Mouse (Mus musculus) C2C12 (cell line): Measurements from ENCODE around the gene Fam129b.

ENCODE experiments used
- CEBPB ChIP-seq: IDR thresholded peaks from one replicate; pipeline ENCODE4 v1.6.1; 2011; ENCODE audit warnings: low read depth, mild to moderate bottlenecking, control low read depth, moderate library complexity
- CTCF ChIP-seq: IDR thresholded peaks from one replicate; pipeline ENCODE4 v1.5.1; 2011; ENCODE audit not compliant: control insufficient read depth, insufficient read depth, insufficient read length
- MYOD1 ChIP-seq: IDR thresholded peaks from one replicate; pipeline ENCODE4 v1.6.1; 2011; ENCODE audit warnings: low read depth; ENCODE audit not compliant: control insufficient read depth, insufficient read length

DNA sequence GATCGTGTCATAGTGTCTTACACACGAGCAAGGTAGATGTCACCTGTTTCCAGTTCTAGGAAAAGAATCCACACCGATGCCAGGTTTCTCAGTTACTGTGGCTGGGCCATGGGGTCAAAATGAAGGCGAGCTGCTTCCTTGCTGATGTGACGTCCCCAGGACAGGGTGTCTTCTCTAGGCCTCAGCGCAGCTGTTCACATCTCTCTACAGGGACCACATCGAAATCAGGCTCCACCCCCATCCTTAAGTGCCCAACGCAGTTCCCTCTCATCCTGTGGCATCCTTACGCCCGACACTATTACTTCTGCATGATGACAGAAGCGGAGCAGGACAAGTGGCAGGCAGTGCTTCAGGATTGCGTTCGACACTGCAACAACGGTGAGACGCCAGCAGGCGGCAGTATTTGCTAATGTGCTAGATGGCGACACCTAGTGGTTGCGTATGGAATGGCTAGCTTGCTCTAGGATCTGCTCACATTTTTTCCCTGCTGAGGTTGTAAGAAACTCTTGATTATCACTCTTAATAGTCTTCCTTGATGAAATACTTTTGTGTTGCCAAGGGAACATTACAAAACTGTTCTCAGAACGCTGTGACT lies 36.4 kb downstream of the Fam129b start:
- TF ChIP-seq CTCF (peak; percentile 100), MYOD1 (peak; percentile 89), CEBPB (no peak)
